Mouse (Mus musculus) midbrain, embryonic 10.5 days (tissue): ENCODE results near the gene Mapt. TPM values are rescaled to one million over a fixed set of nuclear protein-coding genes. Genes with fewer than 3 reads are reported as not detected.
A peak's percentile ranks its signal among the peaks of the same experiment; 100 is the strongest.

Source experiments
- DNase-seq: peaks from one replicate; pipeline ENCODE4 v3.0.0-alpha.2; 2017; ENCODE audit warnings: low spot score
- H3K27ac ChIP-seq: fragments of 300-500 bp; sonication (generic); replicated peaks from 2 replicates; pipeline ENCODE4 v1.5.1; 2016; ENCODE audit warnings: mild to moderate bottlenecking
- H3K27me3 ChIP-seq: fragments of 300-500 bp; sonication (generic); 2 replicates; pipeline ENCODE4 v1.6.1; 2016; ENCODE audit warnings: low read depth, mild to moderate bottlenecking; ENCODE audit not compliant: poor library complexity, severe bottlenecking
- H3K36me3 ChIP-seq: fragments of 300-500 bp; sonication (generic); 2 replicates; pipeline ENCODE4 v1.6.1; 2016; ENCODE audit warnings: mild to moderate bottlenecking, moderate library complexity
- H3K4me1 ChIP-seq: fragments of 300-500 bp; sonication (generic); 2 replicates; pipeline ENCODE4 v1.6.1; 2016
- H3K4me3 ChIP-seq: fragments of 300-500 bp; sonication (generic); 2 replicates; pipeline ENCODE4 v1.5.1; 2016; ENCODE audit warnings: mild to moderate bottlenecking, moderate library complexity
- H3K9me3 ChIP-seq: fragments of 300-500 bp; sonication (generic); replicated peaks from 2 replicates; pipeline ENCODE4 v1.6.1; 2016; ENCODE audit warnings: mild to moderate bottlenecking
- WGBS: fragments of 180-500 bp; shearing (Covaris S2); methylation state at CpG from one replicate; pipeline ENCODE4 v1.1.7; 2016; 5-methylcytosine and 5-hydroxymethylcytosine counted together
- polyA plus RNA-seq: library from polyadenylated mRNA; unstranded; fragments of >200 nt; fragmentation: Nextera tagmentation; extraction: Ambion mirVana; gene quantifications from 2 replicates; pipeline ENCODE4 v1.2.1, GENCODE M21; 2016

Gene Mapt
- polyA plus RNA-seq, 1 experiment from 2014 or later, result 23.7 TPM

DNA sequence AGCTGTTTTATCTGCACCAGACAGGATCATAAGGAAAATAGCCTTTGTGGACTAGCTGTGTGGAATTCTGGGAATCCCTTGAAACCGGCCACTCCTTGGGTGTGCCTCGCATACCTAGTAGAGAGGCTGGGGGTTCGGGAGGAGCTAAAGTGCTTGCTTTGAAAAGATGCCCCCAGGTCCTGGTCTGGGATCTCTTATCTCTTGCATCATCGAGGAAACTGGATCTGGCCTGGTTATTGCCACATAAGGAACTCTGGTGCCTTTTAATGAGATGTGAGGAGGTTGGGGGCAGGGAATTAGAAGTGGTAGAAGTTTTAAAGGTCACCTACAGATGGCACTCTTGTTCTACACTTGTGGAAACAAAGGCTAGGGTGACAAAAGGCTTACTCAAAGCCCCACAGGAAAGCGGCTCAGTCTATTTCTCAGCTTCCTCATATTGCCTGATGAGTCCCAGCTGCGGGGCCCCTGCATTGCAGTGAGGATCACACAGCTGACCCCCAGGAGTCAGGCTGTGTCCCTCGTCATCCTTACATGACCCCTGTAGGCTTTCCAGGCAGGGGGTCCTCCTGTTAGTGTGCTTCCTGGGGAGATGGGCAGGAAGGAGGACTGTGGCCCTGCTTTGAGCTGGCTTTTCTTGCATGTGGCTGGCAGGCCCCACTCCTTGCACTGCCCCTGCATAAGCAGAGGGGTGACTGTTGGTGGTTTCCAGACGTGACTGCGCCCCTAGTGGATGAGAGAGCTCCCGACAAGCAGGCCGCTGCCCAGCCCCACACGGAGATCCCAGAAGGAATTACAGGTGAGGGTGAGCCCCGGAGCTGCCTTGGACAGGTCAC lies 58.2 kb downstream of the Mapt start:
- Histone ChIP-seq H3K4me1 (peaks cover 21% of the 10 kb centered on the region), H3K9me3 (no peaks in the 10 kb centered on the region), H3K36me3 (0 out of 2 replicates have a peak, but pooled peaks cover 10% of the 10 kb centered on the region), H3K27ac (peak overlapping the region; percentile 91), H3K4me3 (0 out of 2 replicates have a peak overlapping the region, but pooled peaks have one; percentile 22), H3K27me3 (no peaks in the 10 kb centered on the region)
- DNase-seq, result peak; percentile 77
- 16% methylated on average over 13 of the region's 13 CpGs for WGBS

DNA sequence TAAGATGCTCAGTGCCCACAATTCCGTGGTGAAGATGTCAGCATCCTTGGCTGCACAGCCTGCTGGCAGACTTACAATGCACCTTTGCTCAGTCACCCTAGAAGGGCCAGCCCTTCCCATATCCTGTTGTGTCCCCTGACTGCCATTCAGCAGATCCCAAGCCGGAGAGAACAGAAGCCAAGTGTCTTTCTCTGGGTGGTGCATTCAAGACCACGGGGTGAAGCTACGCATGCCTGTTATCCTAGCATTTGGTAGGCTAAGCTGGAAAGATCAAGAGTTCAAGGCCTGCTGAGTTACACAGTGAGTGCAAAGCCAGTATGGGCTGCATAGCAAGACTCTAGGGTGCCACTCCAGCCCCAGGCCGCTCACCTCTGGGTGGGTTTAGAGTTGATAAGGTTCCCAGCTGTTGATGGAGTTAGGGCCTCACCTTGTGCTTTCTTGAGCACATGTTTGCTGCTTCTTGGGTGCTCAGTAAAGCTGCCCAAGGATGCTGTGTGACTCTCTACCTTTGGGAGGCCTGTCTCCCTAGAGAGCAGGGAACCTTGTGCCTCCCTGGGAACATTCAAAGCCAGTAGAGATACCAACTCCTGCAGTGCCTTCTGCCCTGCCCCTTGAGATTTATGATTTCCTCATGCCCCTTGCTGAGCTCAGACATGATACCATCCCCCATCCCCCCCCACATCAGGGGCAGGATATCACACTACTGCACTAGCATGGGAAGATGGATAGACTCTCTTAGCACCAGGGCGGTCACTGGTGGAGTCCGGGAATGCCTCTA lies 61.4 kb downstream of the Mapt start:
- peaks cover 25% of the 10 kb centered on the region for H3K4me1 ChIP-seq
- no peaks in the 10 kb centered on the region for H3K36me3 ChIP-seq
- no peaks in the 10 kb centered on the region for H3K27me3 ChIP-seq
- H3K4me3 ChIP-seq, result no peak overlapping the region
- no peaks in the 10 kb centered on the region for H3K9me3 ChIP-seq
- H3K27ac ChIP-seq, result peak overlapping the region; percentile 24; the same call in 1 of the 2 replicates
- no peak for DNase-seq
- WGBS, result 92% methylated on average over 7 of the region's 7 CpGs

DNA sequence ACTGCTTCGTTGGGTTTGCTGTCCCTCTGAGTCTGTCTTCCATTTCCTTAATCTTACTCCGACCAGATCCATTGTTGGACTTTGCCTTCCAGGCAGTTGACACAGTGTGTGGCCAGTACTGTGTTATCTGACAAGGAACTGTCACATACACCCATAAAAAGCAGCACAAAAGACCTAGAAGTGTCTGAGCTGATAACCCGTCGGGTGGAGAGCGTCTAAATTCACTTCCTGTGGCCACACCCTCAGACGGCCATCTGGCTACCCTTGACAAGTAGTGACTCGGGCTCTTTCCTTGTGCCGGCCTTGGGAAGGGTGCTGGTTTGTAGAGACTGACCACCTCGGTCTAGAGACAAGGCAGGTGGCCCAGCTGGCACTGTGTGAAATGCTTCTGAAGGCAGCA lies 62.1 kb downstream of the Mapt start:
- 86% methylated on average over 9 of the region's 9 CpGs for WGBS
- no peaks in the 10 kb centered on the region for H3K27me3 ChIP-seq
- H3K9me3 ChIP-seq, result no peaks in the 10 kb centered on the region
- H3K4me1 ChIP-seq, result peaks cover 25% of the 10 kb centered on the region
- no peaks in the 10 kb centered on the region for H3K36me3 ChIP-seq
- DNase-seq, result no peak
- H3K27ac ChIP-seq, result no peak overlapping the region
- H3K4me3 ChIP-seq, result no peak overlapping the region

DNA sequence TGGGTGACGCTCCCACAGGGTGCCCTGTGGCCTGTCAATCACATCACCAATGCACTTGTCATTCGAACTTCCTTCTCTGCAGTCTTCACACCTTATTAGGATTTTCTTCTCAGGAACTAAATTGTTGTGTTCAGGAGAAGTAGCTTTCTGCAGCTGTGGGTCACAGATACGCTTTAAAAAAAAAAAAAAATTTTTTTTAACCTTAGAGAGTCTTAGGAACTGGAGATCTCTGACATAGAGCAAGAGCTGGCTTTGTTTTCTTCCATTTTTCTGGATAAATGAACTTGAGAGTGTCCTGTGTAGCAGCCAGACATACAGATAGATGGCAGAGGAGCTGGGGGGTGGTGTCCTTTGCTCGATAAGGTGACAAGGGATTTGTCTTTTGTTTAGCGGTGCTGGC lies 64.0 kb downstream of the Mapt start:
- H3K4me3 ChIP-seq, result no peak overlapping the region
- no peaks in the 10 kb centered on the region for H3K27me3 ChIP-seq
- no peaks in the 10 kb centered on the region for H3K9me3 ChIP-seq
- 57% methylated on average over 5 of the region's 5 CpGs for WGBS
- peaks cover 10% of the 10 kb centered on the region for H3K4me1 ChIP-seq
- no peak overlapping the region for H3K27ac ChIP-seq
- no peaks in the 10 kb centered on the region for H3K36me3 ChIP-seq
- DNase-seq, result no peak

DNA sequence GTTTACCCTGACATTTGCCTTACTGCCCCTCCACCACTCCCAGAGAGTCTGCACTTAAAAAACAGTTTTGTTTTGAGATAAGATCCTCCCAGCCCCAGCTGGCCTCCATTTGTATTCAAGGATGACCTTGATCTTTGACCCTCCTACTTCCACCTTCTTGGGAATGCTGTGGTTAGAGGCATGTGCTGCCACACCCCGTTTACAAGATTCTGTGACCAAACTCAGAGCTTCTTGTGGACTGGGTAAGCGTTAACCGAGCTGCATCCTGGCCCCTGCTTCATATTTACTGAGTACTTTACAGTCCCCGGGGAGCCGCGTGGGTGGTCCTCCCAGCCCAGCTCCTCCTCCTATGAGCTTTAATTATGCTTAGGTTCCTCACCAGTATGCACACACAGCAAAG lies 64.5 kb downstream of the Mapt start:
- WGBS, result 45% methylated on average over 6 of the region's 6 CpGs
- Histone ChIP-seq H3K4me3 (no peak overlapping the region), H3K27me3 (no peaks in the 10 kb centered on the region), H3K36me3 (no peaks in the 10 kb centered on the region), H3K4me1 (peaks cover 7% of the 10 kb centered on the region), H3K9me3 (no peaks in the 10 kb centered on the region), H3K27ac (no peak overlapping the region)
- no peak for DNase-seq

DNA sequence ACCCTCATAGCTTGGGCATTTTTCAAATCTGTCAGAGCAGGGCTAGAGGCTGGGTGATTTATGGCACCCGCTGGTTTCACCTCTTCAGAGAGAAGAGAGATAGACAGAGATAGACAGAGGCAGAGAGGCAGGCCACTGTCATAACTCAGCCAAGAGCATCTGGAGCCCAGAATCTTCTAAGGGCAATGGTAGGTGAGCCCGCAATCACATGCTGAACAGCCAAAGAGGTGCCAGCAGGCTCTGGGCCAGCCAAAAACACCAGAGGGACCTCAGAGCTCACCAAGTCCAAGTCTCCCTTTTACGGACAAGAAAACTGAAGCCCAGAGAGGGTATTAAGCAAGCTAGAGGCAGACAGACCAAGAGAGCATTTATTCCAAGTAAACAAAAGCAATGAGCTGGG lies 66.5 kb downstream of the Mapt start:
- no peaks in the 10 kb centered on the region for H3K27me3 ChIP-seq

DNA sequence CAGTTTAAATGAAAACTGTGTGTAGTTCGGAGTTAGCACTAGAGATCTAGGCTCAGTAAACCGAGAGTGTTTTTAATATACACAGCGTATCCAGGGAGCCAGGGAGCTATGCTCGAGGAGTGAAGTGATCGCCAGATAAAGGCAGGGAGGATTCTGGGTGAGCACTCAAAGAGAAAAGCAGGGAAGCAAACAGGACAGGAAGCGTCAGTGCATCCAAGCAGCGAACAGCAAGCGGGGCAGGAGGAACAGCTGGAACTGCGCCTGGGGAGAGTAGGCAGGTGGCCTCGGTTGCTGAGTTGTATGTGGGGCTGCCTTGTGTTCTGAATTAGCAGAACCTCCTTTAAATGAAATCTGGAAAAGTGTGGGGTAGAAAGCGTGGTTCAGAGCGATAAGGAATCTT lies 71.4 kb downstream of the Mapt start:
- no peaks in the 10 kb centered on the region for H3K9me3 ChIP-seq
- no peak overlapping the region for H3K27ac ChIP-seq
- H3K36me3 ChIP-seq, result no peaks in the 10 kb centered on the region
- H3K4me1 ChIP-seq, result peaks cover 13% of the 10 kb centered on the region
- WGBS, result 53% methylated on average over 12 of the region's 12 CpGs
- no peak overlapping the region for H3K4me3 ChIP-seq
- no peak for DNase-seq
- no peaks in the 10 kb centered on the region for H3K27me3 ChIP-seq

More for the DNA sequence above, 66.5 kb downstream of the Mapt start:
- H3K4me3 ChIP-seq, result no peak overlapping the region
- WGBS, result 94% methylated on average over 3 of the region's 3 CpGs
- H3K27ac ChIP-seq, result no peak overlapping the region
- H3K4me1 ChIP-seq, result peaks cover 12% of the 10 kb centered on the region
- DNase-seq, result no peak
- no peaks in the 10 kb centered on the region for H3K9me3 ChIP-seq
- H3K36me3 ChIP-seq, result no peaks in the 10 kb centered on the region

DNA sequence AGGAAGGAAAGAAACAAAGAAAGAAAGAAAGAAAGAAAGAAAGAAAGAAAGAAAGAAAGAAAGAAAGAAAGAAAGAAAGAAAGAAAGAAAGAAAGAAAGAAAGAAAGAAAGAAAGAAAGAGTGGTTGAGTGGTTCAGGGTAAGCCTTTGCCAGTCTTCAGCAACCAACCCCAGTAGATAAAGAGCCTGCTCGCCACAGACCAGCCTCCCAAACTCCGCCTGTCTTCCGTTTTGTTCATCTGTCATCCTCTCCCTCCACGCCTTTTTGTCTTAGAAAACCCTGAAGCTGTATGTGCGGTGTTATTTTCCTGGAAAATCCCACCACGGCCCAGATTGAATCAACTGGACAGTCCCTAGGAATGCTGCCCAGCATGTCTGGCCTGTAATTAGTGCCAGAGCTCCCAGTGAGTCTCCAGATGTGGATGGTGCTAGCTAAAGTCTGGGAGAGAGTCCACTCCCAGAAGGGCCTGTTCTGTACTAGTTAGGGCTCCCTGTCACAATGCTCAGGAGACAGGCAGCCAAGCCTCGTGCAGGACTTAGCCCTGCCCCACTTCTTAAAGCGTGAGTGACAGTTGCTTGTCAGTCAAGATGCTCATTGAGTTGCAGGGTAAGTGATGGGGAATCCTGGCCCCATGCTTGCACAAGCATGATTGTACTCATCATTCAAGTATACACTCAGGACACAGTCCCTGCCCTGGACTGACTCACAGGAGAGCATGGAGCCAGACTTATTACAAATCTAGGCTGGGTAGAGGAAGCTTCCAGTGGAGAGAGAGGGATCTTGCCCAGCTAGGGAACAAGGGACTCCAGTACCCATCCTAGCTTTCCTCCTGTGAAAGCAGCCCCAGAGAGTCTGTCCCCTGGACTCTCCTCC lies 72.1 kb downstream of the Mapt start:
- DNase-seq, result no peak
- peaks cover 13% of the 10 kb centered on the region for H3K4me1 ChIP-seq
- WGBS, result 66% methylated on average over 8 of the region's 8 CpGs
- no peaks in the 10 kb centered on the region for H3K9me3 ChIP-seq
- no peaks in the 10 kb centered on the region for H3K36me3 ChIP-seq
- 0 out of 2 replicates have a peak overlapping the region, but pooled peaks have one; percentile 29 for H3K27ac ChIP-seq
- H3K4me3 ChIP-seq, result no peak overlapping the region
- no peaks in the 10 kb centered on the region for H3K27me3 ChIP-seq

DNA sequence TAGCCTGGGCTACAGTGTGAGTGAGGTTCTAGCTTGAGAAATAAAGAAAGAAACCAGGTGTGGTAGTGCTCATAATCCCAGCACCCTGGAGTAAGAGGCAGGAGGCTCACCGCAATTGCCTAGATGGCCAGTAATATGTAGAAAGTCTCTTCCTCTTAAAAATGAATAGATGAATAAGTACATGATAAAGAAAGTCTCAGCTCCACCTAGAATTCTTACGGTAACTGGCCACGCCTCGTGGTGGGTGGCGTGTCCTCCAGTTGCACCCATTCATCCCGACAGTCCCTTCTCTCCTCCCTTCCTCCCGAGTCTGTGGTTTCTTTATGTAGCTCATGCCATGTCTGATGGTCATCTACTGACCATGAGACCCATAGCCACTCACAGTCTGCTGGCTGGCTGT lies 74.5 kb downstream of the Mapt start:
- no peak overlapping the region for H3K27ac ChIP-seq
- 95% methylated on average over 7 of the region's 7 CpGs for WGBS
- no peak for DNase-seq
- H3K36me3 ChIP-seq, result no peaks in the 10 kb centered on the region
- no peaks in the 10 kb centered on the region for H3K9me3 ChIP-seq
- peaks cover 20% of the 10 kb centered on the region for H3K27me3 ChIP-seq
- H3K4me1 ChIP-seq, result peaks cover 18% of the 10 kb centered on the region
- H3K4me3 ChIP-seq, result no peak overlapping the region

DNA sequence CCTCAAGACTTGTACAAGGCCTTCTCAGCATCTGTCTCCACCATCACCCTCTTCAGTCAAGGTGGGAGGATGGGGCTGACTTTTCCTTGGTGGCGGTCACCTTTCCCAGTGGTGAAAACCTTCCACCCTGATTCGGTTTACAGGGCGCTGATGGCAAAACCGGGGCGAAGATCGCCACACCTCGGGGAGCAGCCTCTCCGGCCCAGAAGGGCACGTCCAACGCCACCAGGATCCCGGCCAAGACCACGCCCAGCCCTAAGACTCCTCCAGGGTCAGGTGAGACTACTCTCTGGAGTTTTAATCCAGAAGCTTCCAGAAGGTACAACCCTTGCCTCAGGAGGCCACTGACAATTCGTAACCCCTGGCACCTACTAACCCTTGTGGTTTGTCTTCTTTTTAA lies 75.3 kb downstream of the Mapt start:
- H3K4me3 ChIP-seq, result no peak overlapping the region
- no peak overlapping the region for H3K27ac ChIP-seq
- no peaks in the 10 kb centered on the region for H3K36me3 ChIP-seq
- H3K4me1 ChIP-seq, result peaks cover 18% of the 10 kb centered on the region
- WGBS, result 95% methylated on average over 13 of the region's 13 CpGs
- H3K9me3 ChIP-seq, result no peaks in the 10 kb centered on the region
- DNase-seq, result no peak
- peaks cover 28% of the 10 kb centered on the region for H3K27me3 ChIP-seq

DNA sequence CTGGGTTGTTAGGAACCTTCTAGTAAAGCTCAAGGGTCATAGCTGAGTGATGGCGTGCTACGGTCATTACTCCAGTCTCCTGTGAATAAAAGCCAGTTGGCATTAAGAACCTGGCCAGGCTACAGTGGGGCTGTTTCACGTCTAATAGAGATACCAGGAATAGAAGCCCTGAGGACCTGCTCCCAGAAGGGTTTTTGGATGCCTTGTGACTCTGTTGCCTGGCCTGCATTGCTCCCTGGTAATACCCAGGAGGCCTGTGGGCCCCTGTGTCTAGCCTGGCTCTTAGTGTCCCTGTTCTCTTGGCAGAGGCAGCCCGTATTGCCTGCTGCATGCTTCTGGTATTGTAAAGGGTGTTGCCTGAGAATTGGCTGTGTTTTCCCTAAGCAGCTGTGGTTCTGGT lies 75.9 kb downstream of the Mapt start:
- 82% methylated on average over 4 of the region's 4 CpGs for WGBS
- Histone ChIP-seq H3K4me1 (peaks cover 18% of the 10 kb centered on the region), H3K36me3 (no peaks in the 10 kb centered on the region)

More for the DNA sequence above, 75.9 kb downstream of the Mapt start:
- Histone ChIP-seq H3K27ac (no peak overlapping the region), H3K4me3 (no peak overlapping the region), H3K9me3 (no peaks in the 10 kb centered on the region), H3K27me3 (peaks cover 29% of the 10 kb centered on the region)
- no peak for DNase-seq
